In the genomic region with DNA sequence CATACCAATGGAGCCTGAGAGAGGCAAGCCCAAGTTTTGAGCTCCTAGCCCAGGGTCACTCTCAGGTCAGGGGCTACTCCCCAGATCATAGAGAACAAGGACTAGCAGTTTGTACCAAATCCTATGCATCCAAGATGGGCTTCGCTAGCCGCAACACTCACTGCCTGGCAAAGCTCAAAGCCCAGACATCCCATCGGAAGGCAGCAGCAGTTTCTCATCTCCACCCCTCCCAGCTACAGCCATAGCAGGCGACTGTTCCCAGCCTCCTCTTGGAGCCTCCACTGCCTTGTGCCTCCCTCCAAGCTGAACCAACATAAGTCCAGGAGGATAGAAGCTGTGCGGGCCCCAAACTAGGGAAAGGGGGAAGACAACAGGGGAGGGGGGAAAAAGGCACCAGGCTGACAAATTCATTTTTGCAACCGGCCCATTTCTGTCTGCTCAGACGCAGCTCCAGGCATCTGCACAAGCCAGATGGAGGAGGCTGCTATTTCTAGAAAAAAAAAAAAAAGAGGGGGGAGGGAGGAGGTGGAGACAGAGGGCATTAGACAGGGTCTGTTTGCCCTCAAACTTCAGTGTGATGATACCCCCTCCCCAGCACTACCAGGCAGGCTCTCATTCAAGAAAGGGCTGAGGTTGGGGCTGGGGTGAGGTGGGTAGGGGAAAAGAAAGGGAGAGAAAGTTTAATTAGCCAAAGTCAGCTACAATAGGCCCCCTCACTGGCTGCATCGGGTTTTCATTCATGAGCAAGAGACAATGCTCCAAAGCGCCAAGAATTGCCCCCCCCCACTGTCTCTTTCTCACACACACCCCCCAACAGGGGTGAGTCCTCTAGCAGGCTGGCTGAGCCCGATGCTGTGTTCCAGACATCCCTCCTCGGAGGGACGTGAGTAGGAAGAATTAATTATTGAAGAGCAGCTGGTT, we compare ENCODE assay signal across 8 mouse cellular contexts. TPM values are rescaled to one million over a fixed set of nuclear protein-coding genes. Genes with fewer than 3 reads are reported as not detected.
DNase-seq lines count a peak whose midpoint lies in the region; ATAC-seq and TF ChIP-seq lines count a peak whose summit lies in the region.

No protein-coding gene starts in this region.

- WGBS in limb, embryonic 14.5 days = 18% methylated on average over 12 of the region's 12 CpGs
- 28% methylated on average over 12 of the region's 12 CpGs for whole genome bisulfite sequencing in stomach, postnatal 0 days

- peaks cover 75% of the 10 kb centered on the region for H3K4me1 ChIP-seq in megakaryocyte, embryonic 14.5 days
- H3K4me1 ChIP-seq in limb, embryonic 14.5 days (ENCODE audit: control insufficient read depth, insufficient read depth, low read length) = peaks cover 37% of the 10 kb centered on the region
- peaks cover 16% of the 10 kb centered on the region for H3K4me1 ChIP-seq in stomach, postnatal 0 days (replicated peaks; ENCODE audit: control insufficient read depth, insufficient read depth)

- peaks cover 62% of the 10 kb centered on the region for H3K36me3 ChIP-seq in megakaryocyte, embryonic 14.5 days (replicated peaks; ENCODE audit: low read length)
- H3K36me3 ChIP-seq in limb, embryonic 14.5 days (ENCODE audit: control insufficient read depth, insufficient read depth, low read length) = peaks cover 13% of the 10 kb centered on the region
- H3K36me3 ChIP-seq in stomach, postnatal 0 days (ENCODE audit: control insufficient read depth, insufficient read depth, low read length) = no peaks in the 10 kb centered on the region

- TF ChIP-seq EP300 in stomach, postnatal 0 days (optimal IDR thresholded peaks at IDR 0.05) = no peak

- H3K4me2 ChIP-seq in limb, embryonic 14.5 days (replicated peaks; ENCODE audit: low read depth, low read length, severe bottlenecking) = peak overlapping the region; percentile 86
- peak overlapping the region; percentile 86 for H3K4me2 ChIP-seq in stomach, postnatal 0 days (replicated peaks; ENCODE audit: low read depth)

- H3K9me3 ChIP-seq in megakaryocyte, embryonic 14.5 days = no peaks in the 10 kb centered on the region
- no peaks in the 10 kb centered on the region for H3K9me3 ChIP-seq in limb, embryonic 14.5 days (ENCODE audit: control insufficient read depth, low read length)
- no peaks in the 10 kb centered on the region for H3K9me3 ChIP-seq in stomach, postnatal 0 days (ENCODE audit: control insufficient read depth, low read length)

- peak overlapping the region; percentile 31; the same call in 1 of the 2 replicates for H3K9ac ChIP-seq in limb, embryonic 14.5 days (ENCODE audit: low read depth, low read length, severe bottlenecking)
- H3K9ac ChIP-seq in stomach, postnatal 0 days (ENCODE audit: low read length) = peak overlapping the region; percentile 43; the same call in 1 of the 2 replicates

- DNase-seq in cerebellum, adult 8-10 months = peak; percentile 21
- no peak for DNase-seq in limb, embryonic 14.5 days (ENCODE audit: low spot score)
- no peak for DNase-seq in stomach, postnatal 0 days (ENCODE audit: low spot score)
- no peak for DNase-seq in urinary bladder, postnatal 25 days (ENCODE audit: low spot score)
- no peak for DNase-seq in gastrocnemius, postnatal 25 days

- no peaks in the 10 kb centered on the region for H3K27me3 ChIP-seq in megakaryocyte, embryonic 14.5 days (replicated peaks)
- H3K27me3 ChIP-seq in limb, embryonic 14.5 days (ENCODE audit: control insufficient read depth, insufficient read depth, low read length) = no peaks in the 10 kb centered on the region
- no peaks in the 10 kb centered on the region for H3K27me3 ChIP-seq in stomach, postnatal 0 days (ENCODE audit: control insufficient read depth, insufficient read depth, low read length)

- H3K4me3 ChIP-seq in megakaryocyte, embryonic 14.5 days (replicated peaks) = peak overlapping the region; percentile 98
- peak overlapping the region; percentile 97 for H3K4me3 ChIP-seq in limb, embryonic 14.5 days (replicated peaks; ENCODE audit: low read length)
- peak overlapping the region; percentile 93 for H3K4me3 ChIP-seq in stomach, postnatal 0 days (ENCODE audit: low read depth, low read length)

- TF ChIP-seq POLR2A in limb, embryonic 14.5 days (IDR thresholded peaks at IDR 0.05; ENCODE audit: borderline replicate concordance, extremely low read depth, insufficient read depth, insufficient read length) = no peak

- ATAC-seq in cerebellum, adult (ENCODE audit: insufficient number of reproducible peaks, low FRiP score, low TSS enrichment) = no peak
- no peak for ATAC-seq in megakaryocyte, adult 5-6 weeks (ENCODE audit: poor library complexity, severe bottlenecking)
- ATAC-seq in limb, embryonic 14.5 days (ENCODE audit: low FRiP score, low read depth) = no peak
- no peak for ATAC-seq in stomach, postnatal 0 days (ENCODE audit: low FRiP score, low TSS enrichment)

- H3K27ac ChIP-seq in limb, embryonic 14.5 days (replicated peaks; ENCODE audit: low read depth, low read length) = no peak overlapping the region
- 0 out of 2 replicates have a peak overlapping the region, but pooled peaks have one; percentile 35 for H3K27ac ChIP-seq in stomach, postnatal 0 days (replicated peaks)

- no peak for TF ChIP-seq CTCF in stomach, postnatal 0 days (IDR thresholded peaks at IDR 0.05; ENCODE audit: low read depth)

RNA-seq across cellular contexts. Expression of a gene that starts 2.4 kb away (rescaled TPM):
- 384 and 644 TPM in 2 replicates for polyA plus RNA-seq in megakaryocyte, embryonic 14.5 days (2012; ENCODE audit: insufficient read depth, low replicate concordance)
- 35.0 and 47.6 TPM in 2 replicates for total RNA-seq in megakaryocyte, adult 5-6 weeks (2015)
- 36.2 and 36.5 TPM in 2 replicates for total RNA-seq in megakaryocyte, adult 5-6 weeks (2017)
- 86.2 and 149 TPM in 2 replicates for polyA plus RNA-seq in limb, embryonic 14.5 days (2012; rRNA removed)
- polyA plus RNA-seq in limb, embryonic 14.5 days (2014; fragmentation: Nextera tagmentation; extraction: Ambion mirVana) = 46.7 and 57.4 TPM in 2 replicates
- polyA plus RNA-seq in stomach, postnatal 0 days (2015; fragmentation: Nextera tagmentation; extraction: Ambion mirVana) = 33.8 and 43.3 TPM in 2 replicates
- 10 to 100 TPM; 61.8 to 63.6 TPM for total RNA-seq in gastrocnemius, postnatal 25 days (2021)

RNA-seq across cellular contexts. Expression of a gene that starts 21.2 kb away (rescaled TPM):
- polyA plus RNA-seq in megakaryocyte, embryonic 14.5 days (2012; ENCODE audit: insufficient read depth, low replicate concordance) = 2.6 and 4.2 TPM in 2 replicates
- 8.7 and 12.8 TPM in 2 replicates for total RNA-seq in megakaryocyte, adult 5-6 weeks (2015)
- total RNA-seq in megakaryocyte, adult 5-6 weeks (2017) = 4.6 and 5.0 TPM in 2 replicates
- polyA plus RNA-seq in limb, embryonic 14.5 days (2012; rRNA removed) = 14.2 and 15.4 TPM in 2 replicates
- 11.8 and 11.9 TPM in 2 replicates for polyA plus RNA-seq in limb, embryonic 14.5 days (2014; fragmentation: Nextera tagmentation; extraction: Ambion mirVana)
- polyA plus RNA-seq in stomach, postnatal 0 days (2015; fragmentation: Nextera tagmentation; extraction: Ambion mirVana) = 2.2 and 2.7 TPM in 2 replicates
- not detected for total RNA-seq in gastrocnemius, postnatal 25 days (2021)

RNA-seq across cellular contexts. Expression of a gene that starts 38.1 kb away (rescaled TPM):
- 32.9 and 73.3 TPM in 2 replicates for polyA plus RNA-seq in megakaryocyte, embryonic 14.5 days (2012; ENCODE audit: insufficient read depth, low replicate concordance)
- 23.4 and 23.8 TPM in 2 replicates for total RNA-seq in megakaryocyte, adult 5-6 weeks (2015)
- 14.7 and 19.1 TPM in 2 replicates for total RNA-seq in megakaryocyte, adult 5-6 weeks (2017)
- 42.7 and 60.4 TPM in 2 replicates for polyA plus RNA-seq in limb, embryonic 14.5 days (2012; rRNA removed)
- 27.6 and 33.7 TPM in 2 replicates for polyA plus RNA-seq in limb, embryonic 14.5 days (2014; fragmentation: Nextera tagmentation; extraction: Ambion mirVana)
- 19.2 and 19.4 TPM in 2 replicates for polyA plus RNA-seq in stomach, postnatal 0 days (2015; fragmentation: Nextera tagmentation; extraction: Ambion mirVana)
- total RNA-seq in gastrocnemius, postnatal 25 days (2021) = 10 to 100 TPM; 37.8 to 44.5 TPM

RNA-seq across cellular contexts. Expression of a gene that starts 41.0 kb away (rescaled TPM):
- not detected in 2 replicates for polyA plus RNA-seq in megakaryocyte, embryonic 14.5 days (2012; ENCODE audit: insufficient read depth, low replicate concordance)
- 0.04 TPM in 1 of 2 replicates, not detected in the other for total RNA-seq in megakaryocyte, adult 5-6 weeks (2015)
- total RNA-seq in megakaryocyte, adult 5-6 weeks (2017) = not detected in 2 replicates
- polyA plus RNA-seq in limb, embryonic 14.5 days (2012; rRNA removed) = 2.2 and 2.8 TPM in 2 replicates
- polyA plus RNA-seq in limb, embryonic 14.5 days (2014; fragmentation: Nextera tagmentation; extraction: Ambion mirVana) = 0.25 and 0.48 TPM in 2 replicates
- polyA plus RNA-seq in stomach, postnatal 0 days (2015; fragmentation: Nextera tagmentation; extraction: Ambion mirVana) = 0.04 TPM in 1 of 2 replicates, not detected in the other
- 10 to 100 TPM; 70.0 to 71.3 TPM for total RNA-seq in gastrocnemius, postnatal 25 days (2021)

RNA-seq across cellular contexts. Expression of a gene that starts 42.4 kb away (rescaled TPM):
- 36.7 and 120 TPM in 2 replicates for polyA plus RNA-seq in megakaryocyte, embryonic 14.5 days (2012; ENCODE audit: insufficient read depth, low replicate concordance)
- total RNA-seq in megakaryocyte, adult 5-6 weeks (2015) = 81.3 and 83.9 TPM in 2 replicates
- total RNA-seq in megakaryocyte, adult 5-6 weeks (2017) = 43.0 and 46.5 TPM in 2 replicates
- polyA plus RNA-seq in limb, embryonic 14.5 days (2012; rRNA removed) = 38.5 and 40.0 TPM in 2 replicates
- 83.8 and 86.0 TPM in 2 replicates for polyA plus RNA-seq in limb, embryonic 14.5 days (2014; fragmentation: Nextera tagmentation; extraction: Ambion mirVana)
- polyA plus RNA-seq in stomach, postnatal 0 days (2015; fragmentation: Nextera tagmentation; extraction: Ambion mirVana) = 70.0 and 99.4 TPM in 2 replicates
- 10 to 100 TPM; 79.7 to 84.2 TPM for total RNA-seq in gastrocnemius, postnatal 25 days (2021)
